Mouse (Mus musculus) Patski (cell line): Measurements from ENCODE around the gene Trappc3l. TPM values are rescaled to one million over a fixed set of nuclear protein-coding genes. Genes with fewer than 3 reads are reported as not detected.
"Not testable (repeated sequence)": the region's sequence is repeated elsewhere in the genome, so short reads cannot be mapped to it uniquely, and the experiment has no call there.

ENCODE experiments used
- ATAC-seq: fragments of 100-300 bp; one replicate; pipeline ENCODE4 v1.8.0; 2021
- CTCF ChIA-PET: fragments of 350-600 bp; sonication (Branson Sonifier 250); formaldehyde crosslinking; loops from one replicate; lab custom pipeline; 2022; ENCODE audit warnings: inconsistent platforms; lab: Charles Lee
- POLR2A ChIA-PET: fragments of 350-600 bp; sonication (Branson Sonifier 250); formaldehyde crosslinking; loops from one replicate; lab custom pipeline; 2022; ENCODE audit warnings: antibody characterized with exemption, inconsistent platforms; lab: Charles Lee
- DNase-seq: peaks from one replicate; pipeline ENCODE4 v3.0.0-alpha.2; 2011; ENCODE audit warnings: low read depth, low spot score
- H3K27me3 ChIP-seq: fragments of 371-371 bp; one replicate; pipeline ENCODE4 v1.5.1; 2021
- CTCF ChIP-seq: fragments of 100-300 bp; IDR thresholded peaks from one replicate; pipeline ENCODE4 v1.5.1; 2021
- in situ Hi-C: fragments of 300-500 bp; cut with MboI; formaldehyde crosslinking; loops from 3 replicates; pipeline ENCODE4 v1.11.1; 2018; ENCODE audit warnings: low pct_unique_long_range_greater_than_20kb, mixed read lengths
- polyA plus RNA-seq: library from polyadenylated mRNA; unstranded; gene quantifications from one replicate; pipeline ENCODE4 v1.2.3, GENCODE M21; 2021

Trappc3l gene
- polyA plus RNA-seq: not detected

DNA sequence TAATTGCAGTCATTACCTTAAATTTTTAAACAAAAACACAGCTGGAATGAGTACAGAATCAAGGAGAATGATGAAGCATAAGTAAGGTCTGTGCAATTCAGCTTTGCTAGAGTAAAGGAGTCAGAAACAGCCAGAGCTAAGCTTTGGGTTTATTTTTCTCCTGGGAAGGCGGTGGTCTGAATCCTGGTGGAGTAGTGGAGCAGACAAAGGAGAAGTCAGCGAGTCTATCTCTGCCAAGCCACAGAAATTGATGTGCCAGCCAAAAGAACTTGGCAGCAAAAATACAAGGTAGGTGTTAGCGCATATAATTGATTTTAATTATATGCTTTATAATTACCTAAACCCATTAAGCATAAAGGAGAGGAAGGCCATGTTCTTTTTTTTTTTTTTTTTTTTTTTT is at the start of gene Trappc3l:
Gene Trappc3l (plus strand): TSS at position 197 of the 400 bp plus-strand sequence.
- TF ChIP-seq CTCF: no peak

DNA sequence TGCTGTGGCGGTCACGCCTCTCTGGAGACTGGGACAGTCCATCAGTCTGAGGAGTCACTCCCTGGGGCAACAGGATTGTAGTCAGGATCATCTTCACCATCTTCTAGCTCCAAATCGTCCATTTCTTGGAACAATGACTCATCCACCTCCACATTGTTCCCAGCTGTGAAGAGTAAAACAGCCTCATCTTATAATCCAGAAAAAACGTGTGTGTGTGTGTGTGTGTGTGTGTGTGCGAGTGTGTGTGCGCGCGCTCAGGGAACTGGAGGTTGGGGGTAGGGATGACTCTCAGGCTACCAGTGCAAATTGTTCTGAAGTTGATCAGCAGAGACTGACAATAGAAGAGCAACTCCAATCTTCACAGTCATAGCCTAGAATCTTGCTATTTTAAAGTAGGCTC is 40.7 kb upstream of the Trappc3l start:
- POLR2A ChIA-PET, DNase-seq, ATAC-seq, H3K27me3 ChIP-seq, in situ Hi-C loops: not testable (repeated sequence)
- CTCF ChIA-PET: interaction anchor here (1.8 to 2.8 kb wide), 2 partner anchors 9 to 18 kb away, joined by 4 to 10 read pairs; no protein-coding TSS in a partner anchor

More for the DNA sequence above, at the start of gene Trappc3l:
- in situ Hi-C loops: loop anchor here (5.0 to 10.0 kb wide), 3 partner anchors 60 to 287 kb away; partner anchors contain the start of gene Calhm5
- peaks cover 27% of the 10 kb centered on the region for H3K27me3 ChIP-seq
- ChIA-PET POLR2A (no interaction called here), CTCF (interaction anchor here (0.9 to 2.0 kb wide), 8 partner anchors 10 to 243 kb away, joined by 3 to 10 read pairs (median 6); partner anchors contain the start of gene Calhm5)
- DNase-seq: no peak
- no peak for ATAC-seq

- ChIA-PET POLR2A (interaction anchor here (0.5 kb wide), 1 partner anchor 46 kb away, joined by 4 read pairs; no protein-coding TSS in a partner anchor), CTCF (interaction anchor here (0.9 to 2.8 kb wide), 4 partner anchors 11 to 16 kb away, joined by 3 to 10 read pairs (median 4); no protein-coding TSS in a partner anchor)
- no peak for ATAC-seq
- TF ChIP-seq CTCF: no peak
- H3K27me3 ChIP-seq: no peaks in the 10 kb centered on the region
- DNase-seq: no peak
- in situ Hi-C loops: no loop called here
Observed at GRCm38 (mm10) chr10:33998397-33998796, 39.0 kb upstream of the Trappc3l start.

- in situ Hi-C loops: no loop called here
- TF ChIP-seq CTCF: no peak
- ATAC-seq (no peak), DNase-seq (no peak)
- ChIA-PET CTCF (interaction anchor here (1.2 to 2.3 kb wide), 3 partner anchors 9 to 33 kb away, joined by 3 to 13 read pairs (median 3); no protein-coding TSS in a partner anchor), POLR2A (no interaction called here)
- H3K27me3 ChIP-seq: no peaks in the 10 kb centered on the region
Observed at GRCm38 (mm10) chr10:34012581-34012980, 24.8 kb upstream of the Trappc3l start.

- ChIA-PET CTCF (interaction anchor here (1.1 to 2.3 kb wide), 3 partner anchors 9 to 283 kb away, joined by 3 to 13 read pairs (median 4); no protein-coding TSS in a partner anchor), POLR2A (no interaction called here)
- in situ Hi-C loops: no loop called here
- DNase-seq: no peak
- no peaks in the 10 kb centered on the region for H3K27me3 ChIP-seq
- ATAC-seq: no peak
- TF ChIP-seq CTCF: no peak
Observed at GRCm38 (mm10) chr10:34013241-34013640, 24.2 kb upstream of the Trappc3l start.

DNA sequence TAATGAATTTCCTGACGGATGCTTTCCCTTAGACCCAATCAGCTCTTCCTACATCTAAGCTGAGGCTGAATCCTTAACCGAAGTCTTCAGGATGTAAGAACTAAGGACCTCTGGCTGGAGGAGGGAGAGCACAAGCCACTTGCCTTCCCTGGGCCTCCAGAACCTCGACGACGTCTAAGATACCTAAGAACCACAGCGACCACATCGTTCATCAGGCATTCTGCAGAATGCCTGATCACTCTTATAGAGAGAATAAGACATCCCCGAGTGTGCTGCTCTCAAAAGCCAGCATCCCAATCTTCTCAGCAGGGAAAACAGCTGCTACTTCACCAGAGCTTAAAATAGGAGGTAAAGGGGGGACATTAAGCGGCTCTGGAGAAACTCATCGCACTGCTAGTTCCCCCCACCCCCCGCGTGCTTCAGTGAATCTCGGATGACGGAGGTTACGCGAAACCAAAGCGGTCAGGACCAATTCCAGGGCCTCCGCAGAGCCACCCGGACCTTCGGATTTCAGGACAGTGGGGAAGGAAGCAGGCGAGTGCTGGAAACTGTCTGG is 18.6 kb upstream of the Trappc3l start:
- no peaks in the 10 kb centered on the region for H3K27me3 ChIP-seq
- ATAC-seq: peak; percentile 27
- ChIA-PET POLR2A (interaction anchor here (0.7 kb wide), 1 partner anchor 9 kb away, joined by 3 read pairs; no protein-coding TSS in a partner anchor), CTCF (interaction anchor here (0.7 to 1.5 kb wide), 4 partner anchors 15 to 263 kb away, joined by 3 to 6 read pairs (median 3); partner anchors contain the start of gene Tspyl1)
- DNase-seq: no peak
- no peak for TF ChIP-seq CTCF
- in situ Hi-C loops: no loop called here

DNA sequence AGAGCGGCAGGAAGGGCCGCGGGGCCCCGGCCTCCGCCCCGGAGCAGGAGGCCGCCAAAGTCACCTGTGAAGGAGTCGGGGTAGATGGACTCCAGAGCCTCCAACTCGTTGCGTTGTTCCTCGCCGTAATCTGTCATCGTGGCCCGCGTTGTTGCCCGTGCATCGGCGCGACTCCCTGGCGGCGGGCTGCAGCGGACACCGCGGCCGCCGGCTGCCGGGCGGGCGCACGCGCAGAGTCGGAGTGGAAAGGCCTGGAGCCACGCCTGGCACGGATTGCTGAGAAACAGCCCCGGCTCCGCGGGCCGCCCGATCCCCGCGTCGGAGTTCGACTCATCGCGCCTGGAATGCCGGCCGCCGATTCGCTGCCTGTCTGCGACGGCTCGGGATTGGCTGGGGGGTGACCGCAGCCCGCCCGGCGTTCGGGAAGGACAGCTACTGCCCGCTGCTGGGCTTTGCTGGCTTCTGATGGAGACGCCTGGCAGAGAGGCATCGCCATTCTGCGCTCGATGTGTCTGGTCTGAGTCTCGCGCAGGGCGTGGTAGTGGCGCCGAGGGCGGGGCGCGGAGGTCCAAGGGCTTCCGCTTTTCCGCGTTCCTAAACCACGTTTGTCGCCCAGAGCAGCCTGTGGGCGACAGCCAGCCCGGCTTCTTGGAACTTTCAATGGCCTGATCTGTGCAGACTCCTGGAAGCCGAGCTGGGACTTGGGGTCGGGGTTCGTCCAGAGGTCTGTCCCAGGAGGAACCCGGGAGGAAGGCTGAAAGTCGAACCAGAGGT is 17.9 kb upstream of the Trappc3l start, which contains the start of gene Rwdd1:
Gene Rwdd1 (minus strand): TSS at position 323 of the 774 bp plus-strand sequence.
- DNase-seq: peak; percentile 79
- in situ Hi-C loops: loop anchor here (5.0 kb wide), 1 partner anchor 427 kb away; no protein-coding TSS in a partner anchor
- CTCF ChIA-PET: interaction anchor here (0.7 to 1.9 kb wide), 7 partner anchors 12 to 262 kb away, joined by 3 to 11 read pairs (median 3); partner anchors contain the start of genes Calhm5 and Tspyl1
- H3K27me3 ChIP-seq: peaks cover under 1% of the 10 kb centered on the region
- TF ChIP-seq CTCF: no peak
- peak; percentile 99 for ATAC-seq
- POLR2A ChIA-PET: no interaction called here

- ATAC-seq (no peak), DNase-seq (no peak)
- H3K27me3 ChIP-seq: peaks cover 3% of the 10 kb centered on the region
- ChIA-PET CTCF (interaction anchor here (0.9 to 2.2 kb wide), 8 partner anchors 10 to 204 kb away, joined by 3 to 7 read pairs (median 3); partner anchors contain the start of genes Calhm5 and Rwdd1), POLR2A (no interaction called here)
- TF ChIP-seq CTCF: no peak
- in situ Hi-C loops: loop anchor here (10.0 kb wide), 1 partner anchor 294 kb away; no protein-coding TSS in a partner anchor
Observed at GRCm38 (mm10) chr10:34030322-34030721, 7.1 kb upstream of the Trappc3l start.

DNA sequence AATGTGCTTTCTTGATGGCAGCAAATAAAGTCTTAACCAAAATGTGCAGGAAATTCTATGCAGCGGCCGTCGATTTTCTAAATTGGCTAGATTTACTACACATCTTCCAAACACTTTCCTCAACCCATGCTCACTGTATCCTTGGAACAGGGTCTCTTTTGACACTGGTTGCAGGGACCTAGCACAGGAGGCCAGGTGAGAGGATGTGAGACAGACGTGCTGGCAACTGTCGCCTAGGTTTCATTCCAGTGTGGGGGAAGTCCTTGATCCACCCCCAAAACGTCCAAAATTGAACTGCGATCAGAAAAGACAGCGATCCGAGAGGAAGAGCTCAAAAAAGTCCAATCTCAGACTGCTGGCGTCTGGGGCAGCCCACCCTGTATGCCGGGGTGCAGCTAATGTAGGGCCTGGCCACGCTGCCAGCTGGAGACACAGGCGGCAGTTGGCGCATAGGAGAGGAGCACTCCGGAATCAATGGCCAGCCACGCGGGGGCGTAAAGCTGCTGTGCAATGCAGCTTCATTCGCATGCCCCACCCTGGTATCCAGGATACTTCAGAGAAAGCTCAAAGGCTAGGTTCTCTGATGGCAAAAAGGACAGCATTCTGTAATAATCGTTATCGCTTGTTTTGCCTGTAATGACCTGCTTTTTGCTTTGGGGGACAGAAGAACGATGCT is 3.6 kb upstream of the Trappc3l start:
- in situ Hi-C loops: loop anchor here (10.0 kb wide), 1 partner anchor 291 kb away; no protein-coding TSS in a partner anchor
- ChIA-PET POLR2A (no interaction called here), CTCF (interaction anchor here (1.0 to 4.1 kb wide), 13 partner anchors 10 to 291 kb away, joined by 3 to 23 read pairs (median 4); partner anchors contain the start of genes Calhm4 and Calhm5)
- TF ChIP-seq CTCF: peak; percentile 87
- H3K27me3 ChIP-seq: peaks cover under 1% of the 10 kb centered on the region
- ATAC-seq: peak; percentile 80
- no peak for DNase-seq
